Mouse (Mus musculus) midbrain, postnatal 0 days (tissue): Measurements from ENCODE around the gene Jazf1. TPM values are rescaled to one million over a fixed set of nuclear protein-coding genes. Genes with fewer than 3 reads are reported as not detected.

ENCODE experiments used
- ATAC-seq: fragments of 200-750 bp; cut with Nextera tagmentation; 2 replicates; pipeline ENCODE4 v1.8.0; 2017; ENCODE audit warnings: moderate number of reproducible peaks, mild to moderate bottlenecking, moderate TSS enrichment, moderate library complexity; ENCODE audit not compliant: low FRiP score
- DNase-seq: peaks from one replicate; pipeline ENCODE4 v3.0.0-alpha.2; 2015; ENCODE audit warnings: low spot score
- H3K27ac ChIP-seq: fragments of 300-500 bp; sonication (generic); 2 replicates; pipeline ENCODE4 v1.5.1; 2014; ENCODE audit warnings: low read depth, mild to moderate bottlenecking, low read length, mixed read lengths
- H3K27me3 ChIP-seq: fragments of 300-500 bp; sonication (generic); 2 replicates; pipeline ENCODE4 v1.6.1; 2014; ENCODE audit warnings: low read length, control low read depth, mixed read lengths; ENCODE audit not compliant: insufficient read depth
- H3K36me3 ChIP-seq: fragments of 300-500 bp; sonication (generic); 2 replicates; pipeline ENCODE4 v1.6.1; 2014; ENCODE audit warnings: low read length, control low read depth, mixed read lengths; ENCODE audit not compliant: insufficient read depth
- H3K4me1 ChIP-seq: fragments of 300-500 bp; sonication (generic); 2 replicates; pipeline ENCODE4 v1.6.1; 2014; ENCODE audit warnings: mild to moderate bottlenecking, control low read depth, antibody characterized with exemption, low read length, mixed read lengths; ENCODE audit not compliant: insufficient read depth
- H3K4me2 ChIP-seq: fragments of 300-500 bp; sonication (generic); 2 replicates; pipeline ENCODE4 v1.6.1; 2014; ENCODE audit warnings: low read depth, mild to moderate bottlenecking, low read length, mixed read lengths; ENCODE audit not compliant: poor library complexity, severe bottlenecking
- H3K4me3 ChIP-seq: fragments of 300-500 bp; sonication (generic); 2 replicates; pipeline ENCODE4 v1.5.1; 2014; ENCODE audit warnings: low read depth, mild to moderate bottlenecking, low read length, moderate library complexity
- H3K9ac ChIP-seq: fragments of 300-500 bp; sonication (generic); replicated peaks from 2 replicates; pipeline ENCODE4 v1.6.1; 2014; ENCODE audit warnings: mild to moderate bottlenecking, low read length, moderate library complexity, mixed read lengths; ENCODE audit not compliant: poor library complexity, severe bottlenecking
- H3K9me3 ChIP-seq: fragments of 300-500 bp; sonication (generic); 2 replicates; pipeline ENCODE4 v1.6.1; 2016; ENCODE audit warnings: low read length, control low read depth
- CTCF ChIP-seq: IDR thresholded peaks from 2 replicates; pipeline ENCODE4 v1.5.1; 2016; ENCODE audit warnings: antibody characterized with exemption, mild to moderate bottlenecking
- WGBS: fragments of 180-500 bp; shearing (Covaris S2); extraction: QIAGEN DNeasy Blood & Tissue Kit; methylation state at CpG from one replicate; pipeline ENCODE4 v1.1.7; 2014; 5-methylcytosine and 5-hydroxymethylcytosine counted together
- polyA plus RNA-seq: library from polyadenylated mRNA; unstranded; fragments of >200 nt; fragmentation: Nextera tagmentation; extraction: Ambion mirVana; gene quantifications from 2 replicates; pipeline ENCODE4 v1.2.1, GENCODE M21; 2015
- total RNA-seq: library from RNA; depleted of rRNA; stranded (reverse); fragments of >200 nt; gene quantifications from 2 replicates; pipeline ENCODE4 v1.2.3, GENCODE M21; 2014

The Jazf1 gene
- total and polyA plus RNA-seq, 2 experiments from 2014 or later = 44.4 to 79.7 TPM

DNA sequence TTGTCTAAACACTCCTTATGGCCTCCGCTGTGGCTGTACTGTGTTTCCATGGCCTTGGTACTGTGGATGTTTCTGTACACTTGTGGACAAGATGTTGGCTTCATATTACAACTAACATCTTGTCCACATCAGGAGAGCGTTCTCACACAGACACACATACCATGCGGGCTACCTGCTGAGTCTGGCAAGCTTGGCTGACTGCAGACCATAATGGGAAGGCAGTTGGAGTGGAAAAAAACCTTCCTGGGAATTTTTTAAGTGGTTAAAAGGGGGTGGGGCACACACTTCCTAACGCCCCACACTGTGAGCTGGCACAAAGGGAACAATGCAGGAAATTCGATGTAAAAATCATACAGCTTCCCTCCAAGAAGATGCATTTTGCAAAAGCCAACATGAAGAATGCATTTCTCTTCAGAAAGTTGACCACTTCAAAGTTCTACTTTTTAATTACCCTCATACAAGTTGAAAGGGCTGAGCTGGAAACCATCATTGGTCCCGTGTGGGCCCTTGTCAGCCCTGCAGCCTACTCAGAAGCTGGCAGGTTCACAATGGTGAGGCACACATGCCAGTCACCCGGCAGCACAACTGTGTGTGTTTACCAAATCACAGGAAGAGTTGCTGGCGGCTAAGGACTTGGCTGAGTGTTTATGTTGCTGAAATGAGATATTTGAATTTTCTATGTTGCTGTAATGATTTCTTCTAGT lies 215.9 kb downstream of the Jazf1 start:
- Histone ChIP-seq H3K4me2 (no peak overlapping the region), H3K9me3 (no peaks in the 10 kb centered on the region), H3K4me3 (no peak overlapping the region), H3K9ac (no peak overlapping the region), H3K4me1 (peaks cover 16% of the 10 kb centered on the region; the same call in 1 of the 2 replicates), H3K27ac (no peak overlapping the region; the same call in 1 of the 2 replicates), H3K36me3 (no peaks in the 10 kb centered on the region), H3K27me3 (no peaks in the 10 kb centered on the region)
- no peak for DNase-seq
- WGBS = 34% methylated on average over 8 of the region's 8 CpGs
- no peak for ATAC-seq
- TF ChIP-seq CTCF = no peak

DNA sequence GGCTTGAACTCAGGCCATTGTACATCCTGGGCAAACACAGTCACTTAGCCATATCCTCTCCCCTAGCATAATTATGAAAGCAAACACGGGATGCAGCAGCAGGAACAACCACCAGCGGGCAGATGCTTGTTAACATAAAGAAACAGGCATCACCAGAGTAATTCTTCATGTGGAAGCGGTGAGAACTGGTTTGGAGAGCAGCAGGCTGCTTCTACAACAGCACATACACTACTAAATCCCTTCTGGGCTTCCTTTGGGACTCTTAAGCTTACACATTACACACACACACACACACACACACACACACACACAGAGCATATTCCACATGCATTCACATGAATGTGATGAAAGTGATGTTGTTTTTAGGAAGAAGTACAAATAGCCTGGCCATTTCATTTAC lies 216.5 kb downstream of the Jazf1 start:
- ATAC-seq (no peak), DNase-seq (peak; percentile 61)
- Histone ChIP-seq H3K27me3 (no peaks in the 10 kb centered on the region), H3K9me3 (no peaks in the 10 kb centered on the region), H3K27ac (no peak overlapping the region; the same call in none of the 2 replicates), H3K4me1 (peaks cover 10% of the 10 kb centered on the region; the same call in 1 of the 2 replicates), H3K36me3 (no peaks in the 10 kb centered on the region), H3K9ac (no peak overlapping the region), H3K4me3 (no peak overlapping the region), H3K4me2 (no peak overlapping the region)
- 32% methylated on average over 3 of the region's 3 CpGs for WGBS
- peak; percentile 32; the same call in 1 of the 2 replicates for TF ChIP-seq CTCF

DNA sequence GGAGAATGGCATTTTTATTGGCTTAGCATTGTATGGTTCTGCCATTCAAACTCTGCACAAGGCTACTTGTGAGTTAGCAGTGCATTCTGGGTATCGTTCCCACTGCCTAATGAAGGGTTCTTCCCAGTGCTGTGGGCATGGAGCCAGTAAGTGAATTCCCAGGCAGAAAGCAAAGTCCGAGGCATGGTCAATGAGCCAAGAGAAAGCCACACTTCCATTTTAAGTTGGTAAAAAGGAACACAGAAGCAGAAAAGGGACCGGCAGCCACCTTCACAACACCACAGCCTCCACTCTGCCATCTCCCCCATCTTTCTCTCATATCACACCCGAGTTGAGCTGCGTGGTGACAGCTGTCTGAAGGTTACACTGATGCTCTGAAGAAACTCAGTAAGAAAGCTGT lies 217.4 kb downstream of the Jazf1 start:
- 52% methylated on average over 5 of the region's 5 CpGs for WGBS
- H3K4me2 ChIP-seq = no peak overlapping the region
- no peak overlapping the region for H3K4me3 ChIP-seq
- TF ChIP-seq CTCF = no peak
- no peak overlapping the region for H3K9ac ChIP-seq
- no peaks in the 10 kb centered on the region for H3K27me3 ChIP-seq
- peak overlapping the region; percentile 44 for H3K27ac ChIP-seq
- ATAC-seq (no peak), DNase-seq (peak; percentile 79)
- no peaks in the 10 kb centered on the region for H3K36me3 ChIP-seq
- peaks cover 9% of the 10 kb centered on the region; the same call in 1 of the 2 replicates for H3K4me1 ChIP-seq
- H3K9me3 ChIP-seq = no peaks in the 10 kb centered on the region

DNA sequence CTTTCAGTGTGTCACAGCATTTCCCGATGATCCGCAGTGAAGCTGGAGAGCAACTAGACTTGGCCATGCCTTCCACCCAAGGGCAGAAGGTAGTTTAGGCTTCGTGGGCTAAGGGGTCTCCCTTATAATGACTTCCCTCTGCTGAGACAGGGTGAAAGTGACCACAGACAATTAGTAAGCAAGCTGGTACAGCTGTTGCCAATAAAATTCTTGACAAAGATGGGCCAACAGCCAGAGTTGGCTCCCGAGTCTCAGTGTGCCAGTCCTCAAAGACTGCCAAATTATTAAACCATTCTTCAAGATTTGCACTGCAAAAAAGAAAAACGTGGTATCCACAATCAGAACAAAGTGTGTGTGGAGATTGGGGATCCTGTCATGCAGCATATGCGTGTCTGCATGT lies 220.2 kb downstream of the Jazf1 start:
- ATAC-seq = no peak
- H3K36me3 ChIP-seq = no peaks in the 10 kb centered on the region
- peaks cover 9% of the 10 kb centered on the region; the same call in 1 of the 2 replicates for H3K4me1 ChIP-seq
- 85% methylated on average over 6 of the region's 6 CpGs for WGBS
- no peak for DNase-seq
- H3K4me2 ChIP-seq = no peak overlapping the region
- no peak overlapping the region for H3K9ac ChIP-seq
- no peak for TF ChIP-seq CTCF
- H3K9me3 ChIP-seq = no peaks in the 10 kb centered on the region
- no peak overlapping the region for H3K4me3 ChIP-seq
- no peak overlapping the region for H3K27ac ChIP-seq
- no peaks in the 10 kb centered on the region for H3K27me3 ChIP-seq

DNA sequence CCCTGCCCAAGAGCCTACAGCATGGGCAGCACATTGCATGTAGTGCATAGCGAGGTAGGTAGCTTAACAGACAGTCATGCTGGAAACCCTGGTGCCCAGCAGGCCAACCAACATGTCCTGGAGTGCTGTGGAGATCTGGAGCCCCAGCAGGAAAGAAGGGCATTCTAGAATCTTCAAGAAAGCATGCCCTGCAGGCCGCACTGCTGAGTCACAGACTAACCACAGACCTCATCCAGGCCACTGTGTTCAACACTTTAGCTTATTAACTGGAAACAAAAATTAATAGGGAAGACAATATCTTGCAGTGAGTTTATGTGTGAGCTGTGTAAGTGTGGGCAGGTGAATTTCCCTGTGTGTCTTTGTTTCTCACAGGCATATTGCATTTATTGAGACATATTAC lies 222.1 kb downstream of the Jazf1 start:
- no peak overlapping the region for H3K4me2 ChIP-seq
- ATAC-seq = no peak

DNA sequence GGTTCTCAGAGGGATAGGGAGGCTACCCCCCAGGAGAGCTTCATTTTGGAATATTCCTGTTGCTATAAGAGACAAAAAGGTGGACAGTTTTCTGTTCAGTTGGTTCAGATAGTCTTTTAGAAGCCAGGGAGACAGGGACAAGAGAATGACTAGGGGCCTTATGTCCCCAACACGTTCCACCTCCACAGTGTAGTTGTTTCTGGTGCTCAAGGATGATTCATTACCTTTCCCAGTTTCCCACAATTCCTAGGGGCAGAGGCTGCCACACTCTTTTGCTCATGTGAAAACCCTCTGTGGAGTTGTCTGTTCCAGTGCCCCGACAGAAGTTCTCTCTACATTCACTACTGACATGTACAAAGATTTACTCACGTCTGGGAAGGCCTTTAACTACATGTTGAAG lies 223.7 kb downstream of the Jazf1 start:
- no peak overlapping the region for H3K4me3 ChIP-seq
- H3K4me1 ChIP-seq = peaks cover 3% of the 10 kb centered on the region; the same call in 1 of the 2 replicates
- WGBS = 92% methylated on average over 3 of the region's 3 CpGs
- no peak for DNase-seq
- no peaks in the 10 kb centered on the region for H3K36me3 ChIP-seq
- no peak overlapping the region for H3K9ac ChIP-seq
- TF ChIP-seq CTCF = no peak
- no peaks in the 10 kb centered on the region for H3K27me3 ChIP-seq
- no peak for ATAC-seq
- no peak overlapping the region for H3K27ac ChIP-seq
- no peaks in the 10 kb centered on the region for H3K9me3 ChIP-seq
- H3K4me2 ChIP-seq = no peak overlapping the region

More for the DNA sequence above, 222.1 kb downstream of the Jazf1 start:
- H3K9me3 ChIP-seq = no peaks in the 10 kb centered on the region
- no peak overlapping the region for H3K27ac ChIP-seq
- 0 out of 2 replicates have a peak, but pooled peaks cover 2% of the 10 kb centered on the region for H3K4me1 ChIP-seq
- H3K4me3 ChIP-seq = no peak overlapping the region
- no peak overlapping the region for H3K9ac ChIP-seq
- DNase-seq = no peak
- no peak for TF ChIP-seq CTCF
- no peaks in the 10 kb centered on the region for H3K27me3 ChIP-seq
- H3K36me3 ChIP-seq = no peaks in the 10 kb centered on the region
- 89% methylated on average over 2 of the region's 2 CpGs for WGBS
